Mouse (Mus musculus): ENCODE measurements around the gene Ntrk2. TPM values are rescaled to one million over a fixed set of nuclear protein-coding genes. Genes with fewer than 3 reads are reported as not detected.

The Ntrk2 gene
- polyA plus RNA-seq (2012): not detected in 2 replicates

DNA sequence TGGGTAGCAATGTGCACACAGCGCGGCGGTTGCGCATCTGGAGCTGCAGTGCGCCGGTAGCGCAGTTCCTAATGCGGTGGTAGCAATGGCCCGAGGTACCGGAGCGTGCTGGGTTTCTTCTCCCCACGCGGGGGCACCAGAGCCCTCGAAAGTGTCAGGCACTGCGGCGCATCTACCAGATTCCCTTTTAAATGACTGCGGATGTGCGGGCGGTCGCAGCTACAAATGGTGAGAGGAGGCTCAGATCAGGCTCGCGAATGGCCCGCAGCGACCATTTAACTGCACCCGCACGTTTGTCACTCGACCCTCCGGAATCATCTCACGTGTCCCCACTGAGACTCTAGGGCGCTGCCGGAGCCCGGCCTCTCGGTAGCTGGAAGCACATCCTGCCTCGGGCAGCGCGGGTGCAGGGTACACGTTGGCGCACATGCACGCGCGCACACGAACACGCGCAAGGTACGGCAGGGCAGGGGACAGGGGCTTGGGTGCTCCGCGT lies at the start of gene Ntrk2:
Ntrk2 (plus strand) TSS at position 173 of the 496 bp plus-strand sequence.

Other genes starting within 250 kb of the Ntrk2 start
- gene Slc28a3, start 195.7 kb upstream of the Ntrk2 start, polyA plus RNA-seq (2012): not detected in 2 replicates

All from megakaryocyte-erythroid progenitor cell, adult 5 weeks (primary cell).